Mouse (Mus musculus) megakaryocyte-erythroid progenitor cell, adult 5-6 weeks (primary cell): ENCODE data around the gene Map2k5. TPM values are rescaled to one million over a fixed set of nuclear protein-coding genes. Genes with fewer than 3 reads are reported as not detected.
A peak's percentile ranks its signal among the peaks of the same experiment; 100 is the strongest.

Source experiments
- ATAC-seq: replicated peaks from 2 replicates; pipeline ENCODE4 v1.8.0; 2016; ENCODE audit warnings: mild to moderate bottlenecking, inconsistent platforms; ENCODE audit not compliant: severe bottlenecking, poor library complexity, low FRiP score, low TSS enrichment
- total RNA-seq, 2 experiments: library from RNA; stranded (forward) in 1 of 2; stranded (reverse) in 1 of 2; fragments of 200-1000, 215-1000 nt in 1 of 2; fragments of >200 nt in 1 of 2; fragmentation: Nextera tagmentation in 1 of 2; gene quantifications; 2 replicates each; pipeline ENCODE4 v1.2.3; 2014 to 2017

Map2k5 gene
- total RNA-seq, 2 experiments from 2014 or later, result 11.3 to 26.5 TPM

DNA sequence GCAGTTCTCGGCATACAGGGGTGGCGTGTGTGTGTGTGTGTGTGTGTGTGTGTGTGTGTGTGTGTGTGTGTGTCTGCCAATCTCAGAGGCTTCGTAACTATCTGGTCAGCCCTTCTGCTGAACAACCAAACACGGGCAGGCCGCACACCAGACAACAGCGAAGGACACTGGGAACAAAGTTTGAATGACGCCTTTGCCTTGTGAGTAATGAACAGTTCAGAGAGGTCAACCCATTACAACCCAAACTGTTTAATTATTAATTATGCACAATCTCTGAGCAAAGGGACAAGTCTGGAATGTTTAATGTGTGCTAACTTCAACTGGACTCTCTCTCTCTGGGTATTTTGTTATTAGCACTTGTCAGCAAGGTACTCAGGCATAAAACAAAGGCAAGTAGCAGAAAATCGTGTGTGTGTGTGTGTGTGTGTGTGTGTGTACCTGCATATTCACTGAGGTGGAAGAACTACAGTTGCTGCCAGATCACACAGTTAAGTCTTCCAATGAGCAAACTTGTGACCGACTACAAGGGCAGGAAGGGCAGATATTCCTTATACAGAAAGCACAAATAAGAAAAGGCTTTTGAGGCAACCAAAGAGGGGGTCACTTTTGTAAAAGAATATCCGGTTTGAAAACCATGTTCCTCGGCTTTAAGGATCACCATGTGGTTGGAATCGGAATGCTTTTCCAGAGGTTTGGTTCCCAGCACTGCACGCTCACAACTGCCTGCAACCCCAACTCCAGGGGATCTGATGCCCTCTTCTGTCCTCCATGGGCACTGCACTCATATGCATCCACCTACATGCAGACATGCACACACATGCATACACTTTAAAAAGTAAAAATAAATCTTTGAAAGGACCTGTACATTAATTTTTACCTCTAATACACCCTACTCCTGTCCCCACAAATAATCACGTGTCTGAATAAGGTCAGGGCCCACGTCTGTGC, 176.1 kb downstream of the Map2k5 start:
- no peak for ATAC-seq

GRCm38 (mm10) chr9:63197252-63197651, 180.4 kb downstream of the Map2k5 start:
- ATAC-seq, result no peak

GRCm38 (mm10) chr9:63196114-63196682, 181.5 kb downstream of the Map2k5 start:
- no peak for ATAC-seq

DNA sequence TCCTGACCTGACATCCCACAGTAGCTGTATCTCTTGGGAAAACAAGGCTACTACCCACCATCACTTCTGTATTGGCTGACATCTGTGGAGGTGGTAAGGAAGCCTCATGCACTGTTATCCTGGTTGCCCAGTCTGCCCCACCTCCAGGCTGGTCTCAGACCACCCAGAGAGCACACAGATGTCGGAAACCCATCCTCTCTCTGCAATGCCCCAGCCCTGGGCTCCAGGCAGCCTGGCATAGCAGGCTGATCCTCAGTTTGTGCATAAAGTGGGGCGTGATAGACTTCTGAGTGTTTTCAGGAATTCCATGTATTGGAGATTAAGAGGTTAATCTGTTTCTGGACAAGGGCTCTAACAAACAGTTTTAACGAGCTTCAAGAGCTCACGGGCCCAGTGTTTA, 182.2 kb downstream of the Map2k5 start:
- ATAC-seq, result no peak

DNA sequence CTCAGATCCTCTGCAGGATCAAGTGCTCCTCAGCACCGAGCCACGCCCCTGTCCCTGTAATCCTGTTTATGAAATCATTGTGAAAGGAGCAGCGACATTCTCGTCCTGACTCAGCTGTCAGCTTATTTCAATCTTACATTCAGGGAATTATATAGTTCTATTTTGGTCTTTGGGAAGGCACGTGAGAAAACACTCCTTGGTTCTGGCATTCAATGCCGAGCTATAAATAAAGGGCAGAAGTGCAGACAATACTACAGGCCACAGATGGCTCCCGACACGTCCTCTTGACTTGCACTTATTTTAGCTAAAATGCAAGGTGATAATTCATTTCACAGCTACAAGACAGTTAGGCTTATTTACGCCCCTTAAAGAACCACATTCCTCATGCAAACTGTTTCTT, 182.9 kb downstream of the Map2k5 start:
- ATAC-seq, result no peak

GRCm38 (mm10) chr9:63192809-63193208, 184.9 kb downstream of the Map2k5 start:
- no peak for ATAC-seq

GRCm38 (mm10) chr9:63187310-63187709, 190.4 kb downstream of the Map2k5 start:
- ATAC-seq, result no peak

- ATAC-seq, result no peak
Observed at GRCm38 (mm10) chr9:63185249-63185648, 192.5 kb downstream of the Map2k5 start.

GRCm38 (mm10) chr9:63183864-63184263, 193.8 kb downstream of the Map2k5 start:
- ATAC-seq, result no peak

- no peak for ATAC-seq
Observed at GRCm38 (mm10) chr9:63182306-63182960, 195.3 kb downstream of the Map2k5 start.

DNA sequence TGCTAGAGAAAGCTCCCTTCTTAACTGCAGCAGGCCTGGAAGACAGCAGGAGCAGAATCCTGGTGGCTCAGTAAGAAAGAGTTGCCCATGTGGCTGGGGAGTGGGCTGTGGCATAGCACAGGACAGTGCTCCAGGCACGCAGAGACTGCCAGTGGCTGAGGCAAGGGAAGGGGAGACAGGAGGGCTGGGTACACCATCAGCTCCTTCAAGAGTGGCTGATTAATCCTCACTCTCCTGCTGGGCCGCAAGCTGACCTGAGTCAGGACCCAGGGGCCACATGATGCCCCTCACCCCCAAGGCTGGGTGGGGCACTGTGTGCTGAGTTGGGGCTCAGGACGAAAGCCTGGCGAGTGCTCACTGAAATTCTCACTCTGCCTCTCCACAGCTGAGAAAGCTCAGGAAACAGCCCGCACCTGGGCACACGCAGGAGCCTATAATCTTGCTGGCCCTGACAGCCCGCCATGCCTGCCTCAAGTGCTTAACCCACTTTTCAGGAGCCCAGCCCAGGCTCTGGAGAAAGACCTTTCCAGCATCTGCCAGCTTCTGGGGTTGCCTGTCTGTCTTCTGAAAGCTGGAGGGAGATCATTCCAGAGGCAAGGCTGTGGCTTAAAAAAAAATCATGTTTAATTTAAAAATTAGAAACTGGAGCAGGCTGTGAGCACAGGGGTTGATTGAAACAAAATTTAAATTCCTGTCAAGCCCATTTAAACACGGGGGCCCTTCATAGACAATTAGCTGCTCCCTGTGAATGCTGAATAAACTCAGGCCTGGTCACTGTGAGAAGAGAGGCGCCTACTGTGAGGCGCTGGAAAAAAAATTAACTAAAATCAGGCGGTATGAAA, 196.1 kb downstream of the Map2k5 start:
- no peak for ATAC-seq

DNA sequence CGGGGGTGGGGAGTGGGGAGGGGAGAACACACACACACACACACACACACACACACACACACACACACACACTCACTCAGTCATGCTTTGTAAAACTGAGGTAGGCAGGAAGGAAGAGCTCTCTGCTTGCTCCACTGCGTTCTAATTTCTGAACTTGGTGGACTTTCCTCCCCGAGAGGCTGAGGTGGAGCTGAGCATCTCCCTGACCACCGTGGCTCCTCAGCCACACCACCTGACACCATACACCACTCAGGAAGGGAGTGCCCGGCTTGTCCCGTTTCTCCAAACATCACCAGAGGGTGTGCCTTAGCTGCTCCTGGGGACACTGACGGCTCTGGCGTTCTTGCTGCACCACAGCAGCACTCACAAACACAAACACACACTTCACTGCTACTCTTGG, 199.4 kb downstream of the Map2k5 start:
- ATAC-seq, result no peak

GRCm38 (mm10) chr9:63174001-63174721, 203.5 kb downstream of the Map2k5 start:
- no peak for ATAC-seq

- no peak for ATAC-seq
Observed at GRCm38 (mm10) chr9:63171951-63172350, 205.8 kb downstream of the Map2k5 start.

DNA sequence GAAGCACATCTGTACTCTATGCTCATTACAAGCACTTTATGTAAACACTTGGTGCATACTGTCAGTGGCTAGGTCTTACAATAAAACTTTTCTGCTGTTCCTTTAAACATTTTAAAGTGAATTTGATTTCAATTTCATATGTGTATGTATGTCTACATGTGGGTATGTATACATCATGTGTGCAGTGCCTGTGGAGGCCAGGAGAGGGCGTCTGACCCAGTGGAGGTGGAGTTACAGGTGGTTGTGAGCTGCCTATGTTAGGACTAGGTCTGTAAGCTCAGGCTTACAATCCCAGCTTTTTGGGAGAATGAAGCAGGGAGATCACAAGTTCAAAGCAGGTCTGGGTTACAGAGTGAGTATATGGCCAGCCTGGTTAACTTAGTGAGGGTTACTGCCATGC, 208.6 kb downstream of the Map2k5 start:
- no peak for ATAC-seq

- no peak for ATAC-seq
Observed at GRCm38 (mm10) chr9:63165070-63165469, 212.6 kb downstream of the Map2k5 start.

DNA sequence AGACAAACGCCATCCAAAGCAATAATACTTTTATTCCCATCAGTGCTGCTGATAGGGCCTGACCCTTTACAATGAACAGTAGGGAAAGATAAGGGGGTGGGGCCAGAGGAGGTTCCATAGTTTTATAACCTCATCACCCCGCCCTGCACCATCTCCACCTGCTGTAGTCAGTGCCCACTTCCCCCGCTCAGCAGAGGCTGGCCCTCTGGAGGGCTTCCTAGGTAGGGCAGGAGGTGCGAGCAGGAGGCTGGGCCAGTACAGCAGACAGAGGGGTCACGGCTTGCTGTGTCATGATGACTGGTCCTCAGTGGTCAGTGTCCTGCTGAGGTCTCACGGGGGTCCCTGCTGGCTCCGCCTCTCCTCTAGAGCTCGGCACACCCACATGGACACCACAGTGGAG, 213.9 kb downstream of the Map2k5 start:
- peak; percentile 55; the same call in 1 of the 2 replicates for ATAC-seq

- no peak for ATAC-seq
Observed at GRCm38 (mm10) chr9:63151949-63152348, 225.8 kb downstream of the Map2k5 start.
